Mouse (Mus musculus): ENCODE results near the gene Rps27a. TPM values are rescaled to one million over a fixed set of nuclear protein-coding genes. Genes with fewer than 3 reads are reported as not detected.

The Rps27a gene
- polyA plus RNA-seq, 1 experiment from 2014 or later, result 954 TPM

- peak; percentile 94 for ATAC-seq (ENCODE audit: insufficient read depth, low FRiP score, low TSS enrichment)
- WGBS, result 3% methylated on average over 47 of the region's 47 CpGs
- DNase-seq (ENCODE audit: low spot score), result peak; percentile 88
- peak within 1 kb of the TSS; percentile 78 for H3K9ac ChIP-seq (ENCODE audit: low read length)
- no peaks in the 10 kb centered on the region for H3K27me3 ChIP-seq (ENCODE audit: control insufficient read depth, insufficient read depth, low read length)
- H3K4me1 ChIP-seq (ENCODE audit: control insufficient read depth, insufficient read depth, low read length), result no peaks in the 10 kb centered on the region
- H3K4me2 ChIP-seq (ENCODE audit: low read depth), result peak within 1 kb of the TSS; percentile 80
- H3K36me3 ChIP-seq (ENCODE audit: control insufficient read depth, insufficient read depth, low read length), result no peaks in the 10 kb centered on the region
- peak within 1 kb of the TSS; percentile 60; the same call in 1 of the 2 replicates for H3K27ac ChIP-seq (ENCODE audit: low read depth, low read length)
- no peaks in the 10 kb centered on the region for H3K9me3 ChIP-seq (ENCODE audit: control insufficient read depth, low read length)
- H3K4me3 ChIP-seq (ENCODE audit: low read depth, low read length), result peak within 1 kb of the TSS; percentile 73
Observed at GRCm38 (mm10) chr11:29525988-29526794, 21.7 kb downstream of the Rps27a start, which contains the start of gene Mtif2. Gene Mtif2, plus strand, starts transcription at chr11:29526408.

- ATAC-seq (ENCODE audit: insufficient read depth, low FRiP score, low TSS enrichment) (peak; percentile 98), DNase-seq (ENCODE audit: low spot score) (peak; percentile 91)
- H3K36me3 ChIP-seq (ENCODE audit: control insufficient read depth, insufficient read depth, low read length), result 0 out of 2 replicates have a peak, but pooled peaks cover 2% of the 10 kb centered on the region
- no peaks in the 10 kb centered on the region for H3K9me3 ChIP-seq (ENCODE audit: control insufficient read depth, low read length)
- no peaks in the 10 kb centered on the region for H3K4me1 ChIP-seq (ENCODE audit: control insufficient read depth, insufficient read depth, low read length)
- peak within 1 kb of the TSS; percentile 63 for H3K4me2 ChIP-seq (ENCODE audit: low read depth)
- H3K27ac ChIP-seq (ENCODE audit: low read depth, low read length), result no peak within 1 kb of the TSS
- H3K4me3 ChIP-seq (ENCODE audit: low read depth, low read length), result peak within 1 kb of the TSS; percentile 55
- WGBS, result 3% methylated on average over 40 of the region's 40 CpGs
- no peaks in the 10 kb centered on the region for H3K27me3 ChIP-seq (ENCODE audit: control insufficient read depth, insufficient read depth, low read length)
- peak within 1 kb of the TSS; percentile 64 for H3K9ac ChIP-seq (ENCODE audit: low read length)
Observed at GRCm38 (mm10) chr11:29514682-29515412, 33.1 kb downstream of the Rps27a start, which contains the start of gene Prorsd1. Gene Prorsd1, minus strand, starts transcription at chr11:29515033.

- H3K9me3 ChIP-seq (ENCODE audit: control insufficient read depth, low read length), result no peaks in the 10 kb centered on the region
- peak overlapping the region; percentile 55 for H3K4me3 ChIP-seq (ENCODE audit: low read depth, low read length)
- H3K4me2 ChIP-seq (ENCODE audit: low read depth), result peak overlapping the region; percentile 63
- H3K9ac ChIP-seq (ENCODE audit: low read length), result peak overlapping the region; percentile 64
- 0 out of 2 replicates have a peak, but pooled peaks cover 2% of the 10 kb centered on the region for H3K36me3 ChIP-seq (ENCODE audit: control insufficient read depth, insufficient read depth, low read length)
- no peaks in the 10 kb centered on the region for H3K4me1 ChIP-seq (ENCODE audit: control insufficient read depth, insufficient read depth, low read length)
- WGBS, result 31% methylated on average over 10 of the region's 10 CpGs
- DNase-seq (ENCODE audit: low spot score), result no peak
- H3K27me3 ChIP-seq (ENCODE audit: control insufficient read depth, insufficient read depth, low read length), result no peaks in the 10 kb centered on the region
- H3K27ac ChIP-seq (ENCODE audit: low read depth, low read length), result no peak overlapping the region
- ATAC-seq (ENCODE audit: insufficient read depth, low FRiP score, low TSS enrichment), result no peak
Observed at GRCm38 (mm10) chr11:29514325-29514681, 33.6 kb downstream of the Rps27a start.

- Histone ChIP-seq H3K4me3 (ENCODE audit: low read depth, low read length) (no peak overlapping the region), H3K9me3 (ENCODE audit: control insufficient read depth, low read length) (no peaks in the 10 kb centered on the region), H3K9ac (ENCODE audit: low read length) (no peak overlapping the region), H3K27ac (ENCODE audit: low read depth, low read length) (no peak overlapping the region), H3K4me2 (ENCODE audit: low read depth) (no peak overlapping the region), H3K36me3 (ENCODE audit: control insufficient read depth, insufficient read depth, low read length) (0 out of 2 replicates have a peak, but pooled peaks cover 2% of the 10 kb centered on the region), H3K27me3 (ENCODE audit: control insufficient read depth, insufficient read depth, low read length) (no peaks in the 10 kb centered on the region), H3K4me1 (ENCODE audit: control insufficient read depth, insufficient read depth, low read length) (no peaks in the 10 kb centered on the region)
- DNase-seq (ENCODE audit: low spot score) (no peak), ATAC-seq (ENCODE audit: insufficient read depth, low FRiP score, low TSS enrichment) (no peak)
- WGBS, result 89% methylated on average over 4 of the region's 4 CpGs
Observed at GRCm38 (mm10) chr11:29512818-29513535, 34.9 kb downstream of the Rps27a start.

- H3K9me3 ChIP-seq (ENCODE audit: control insufficient read depth, low read length), result no peaks in the 10 kb centered on the region
- no peak for DNase-seq (ENCODE audit: low spot score)
- H3K4me3 ChIP-seq (ENCODE audit: low read depth, low read length), result no peak overlapping the region
- 0 out of 2 replicates have a peak, but pooled peaks cover 3% of the 10 kb centered on the region for H3K36me3 ChIP-seq (ENCODE audit: control insufficient read depth, insufficient read depth, low read length)
- H3K27ac ChIP-seq (ENCODE audit: low read depth, low read length), result no peak overlapping the region
- H3K27me3 ChIP-seq (ENCODE audit: control insufficient read depth, insufficient read depth, low read length), result no peaks in the 10 kb centered on the region
- ATAC-seq (ENCODE audit: insufficient read depth, low FRiP score, low TSS enrichment), result no peak
- WGBS, result 95% methylated on average over 1 of the region's 1 CpGs
- no peak overlapping the region for H3K9ac ChIP-seq (ENCODE audit: low read length)
- no peak overlapping the region for H3K4me2 ChIP-seq (ENCODE audit: low read depth)
- no peaks in the 10 kb centered on the region for H3K4me1 ChIP-seq (ENCODE audit: control insufficient read depth, insufficient read depth, low read length)
Observed at GRCm38 (mm10) chr11:29509421-29509820, 38.5 kb downstream of the Rps27a start.

GRCm38 (mm10) chr11:29504899-29505625, 42.8 kb downstream of the Rps27a start:
- Histone ChIP-seq H3K9me3 (ENCODE audit: control insufficient read depth, low read length) (no peaks in the 10 kb centered on the region), H3K36me3 (ENCODE audit: control insufficient read depth, insufficient read depth, low read length) (peaks cover 4% of the 10 kb centered on the region; the same call in 1 of the 2 replicates), H3K9ac (ENCODE audit: low read length) (no peak overlapping the region), H3K27ac (ENCODE audit: low read depth, low read length) (no peak overlapping the region), H3K4me3 (ENCODE audit: low read depth, low read length) (no peak overlapping the region), H3K4me2 (ENCODE audit: low read depth) (no peak overlapping the region), H3K27me3 (ENCODE audit: control insufficient read depth, insufficient read depth, low read length) (no peaks in the 10 kb centered on the region), H3K4me1 (ENCODE audit: control insufficient read depth, insufficient read depth, low read length) (no peaks in the 10 kb centered on the region)
- ATAC-seq (ENCODE audit: insufficient read depth, low FRiP score, low TSS enrichment) (no peak), DNase-seq (ENCODE audit: low spot score) (no peak)
- WGBS, result 93% methylated on average over 2 of the region's 2 CpGs

- no peak overlapping the region for H3K9ac ChIP-seq (ENCODE audit: low read length)
- no peak for ATAC-seq (ENCODE audit: insufficient read depth, low FRiP score, low TSS enrichment)
- H3K27me3 ChIP-seq (ENCODE audit: control insufficient read depth, insufficient read depth, low read length), result no peaks in the 10 kb centered on the region
- H3K9me3 ChIP-seq (ENCODE audit: control insufficient read depth, low read length), result no peaks in the 10 kb centered on the region
- DNase-seq (ENCODE audit: low spot score), result no peak
- no peak overlapping the region for H3K27ac ChIP-seq (ENCODE audit: low read depth, low read length)
- H3K4me2 ChIP-seq (ENCODE audit: low read depth), result no peak overlapping the region
- H3K4me3 ChIP-seq (ENCODE audit: low read depth, low read length), result no peak overlapping the region
- WGBS, result 90% methylated on average over 10 of the region's 10 CpGs
- H3K36me3 ChIP-seq (ENCODE audit: control insufficient read depth, insufficient read depth, low read length), result peaks cover 8% of the 10 kb centered on the region; the same call in 1 of the 2 replicates
- H3K4me1 ChIP-seq (ENCODE audit: control insufficient read depth, insufficient read depth, low read length), result no peaks in the 10 kb centered on the region
Observed at GRCm38 (mm10) chr11:29503948-29504893, 43.7 kb downstream of the Rps27a start.

All from neural tube, embryonic 11.5 days (tissue).